ENCODE assay signal across 8 mouse cellular contexts in genomic region chr10:76622928-76623680, GRCm38 (mm10). TPM values are rescaled to one million over a fixed set of nuclear protein-coding genes. Genes with fewer than 3 reads are reported as not detected.
DNase-seq lines count a peak whose midpoint lies in the region; ATAC-seq and TF ChIP-seq lines count a peak whose summit lies in the region.

Gene Col6a2, minus strand, starts transcription at chr10:76623630.

- peak within 1 kb of the TSS; percentile 56 for H3K4me2 ChIP-seq in hindbrain, embryonic 16.5 days (ENCODE audit: low read length)

- peak within 1 kb of the TSS; percentile 77 for H3K4me3 ChIP-seq in gastrocnemius, adult 2 months
- peak within 1 kb of the TSS; percentile 32 for H3K4me3 ChIP-seq in hindbrain, embryonic 16.5 days (ENCODE audit: low read length)

- DNase-seq in R1 (ENCODE audit: low read depth, low spot score): peak; percentile 74
- DNase-seq in cerebellum, postnatal 25 days: peak; percentile 83 to 91
- DNase-seq in gastrocnemius, adult 2 months: peak; percentile 95
- DNase-seq in left cerebral cortex, adult 18-20 months (ENCODE audit: low spot score in 2 of 2): peak; percentile 81 to 82
- peak; percentile 96 for DNase-seq in lung, postnatal 4 days
- DNase-seq in right cerebral cortex, postnatal 36 days (ENCODE audit: low spot score in 2 of 2): peak; percentile 44 to 47

- ATAC-seq in hindbrain, embryonic 16.5 days: peak; percentile 86
- no peak for ATAC-seq in monocyte, adult 5-6 weeks (replicated peaks; ENCODE audit: insufficient number of reproducible peaks, low FRiP score, low TSS enrichment, poor library complexity, severe bottlenecking)

- H3K4me1 ChIP-seq in hindbrain, embryonic 16.5 days (ENCODE audit: control insufficient read depth, insufficient read depth, low read depth, low read length): no peaks in the 10 kb centered on the region

- peak within 1 kb of the TSS; percentile 39 for H3K9ac ChIP-seq in hindbrain, embryonic 16.5 days (ENCODE audit: low read depth, low read length)

- peak within 1 kb of the TSS; percentile 91 for H3K27ac ChIP-seq in gastrocnemius, adult 2 months
- H3K27ac ChIP-seq in hindbrain, embryonic 16.5 days (ENCODE audit: low read depth, low read length): no peak within 1 kb of the TSS

- H3K36me3 ChIP-seq in hindbrain, embryonic 16.5 days (ENCODE audit: control insufficient read depth, insufficient read depth, low read length): no peaks in the 10 kb centered on the region

- peak; percentile 88 for TF ChIP-seq CTCF in gastrocnemius, adult 2 months (IDR thresholded peaks at IDR 0.05)

- H3K9me3 ChIP-seq in hindbrain, embryonic 16.5 days (ENCODE audit: control insufficient read depth, low read length): no peaks in the 10 kb centered on the region

- intact Hi-C loops in gastrocnemius, adult 2 months (cut with DNase I): loop anchor here (1.0 to 10.0 kb wide), 3 partner anchors 105 to 158 kb away; partner anchors contain the start of genes Mcm3ap and Ybey

- no peaks in the 10 kb centered on the region for H3K27me3 ChIP-seq in hindbrain, embryonic 16.5 days (replicated peaks; ENCODE audit: control insufficient read depth, insufficient read depth, low read length)

- WGBS in hindbrain, embryonic 16.5 days: 3% methylated on average over 31 of the region's 31 CpGs

RNA-seq across cellular contexts. Expression of gene Col6a2, which starts in this region (rescaled TPM):
- 10 to 100 TPM; 28.5 to 59.5 TPM for total RNA-seq in gastrocnemius, adult 2 months (2021)
- polyA plus RNA-seq in hindbrain, embryonic 16.5 days (2015; fragmentation: Nextera tagmentation; extraction: Ambion mirVana): 20.0 and 35.2 TPM in 2 replicates
- 10 to 100 TPM in 1 of 2 experiments, 1 to 10 TPM in 1; 9.3 to 16.1 TPM for total RNA-seq in left cerebral cortex, adult 18-20 months (2021)
- total RNA-seq in monocyte, adult 5-6 weeks (2017): not detected in 3 replicates

Comparison
In these comparisons a context has a peak if more than half of its experiments do, and no peak if none do; other contexts are left out.
1. RNA of gene Col6a2 (total RNA-seq): 28.5 to 59.5 TPM in gastrocnemius, adult 2 months and 9.3 to 16.1 TPM in left cerebral cortex, adult 18-20 months; not detected in monocyte, adult 5-6 weeks; every median in the first group is over 10 times any median in the second.
2. DNase-seq: peak in every context shown above with its lines; median percentile 96 in lung, postnatal 4 days; 95 in gastrocnemius, adult 2 months; 87 in cerebellum, postnatal 25 days; 82 in left cerebral cortex, adult 18-20 months; 74 in R1; 46 in right cerebral cortex, postnatal 36 days.